Mouse (Mus musculus) olfactory bulb, adult 2 months (tissue): ENCODE measurements around the gene Unc5c. TPM values are rescaled to one million over a fixed set of nuclear protein-coding genes. Genes with fewer than 3 reads are reported as not detected.

ENCODE experiments used
- H3K27ac ChIP-seq: fragments of 200-500 bp; 2 replicates; pipeline ENCODE4 v1.5.1; 2012; ENCODE audit warnings: low read depth, low read length; ENCODE audit not compliant: insufficient read depth
- H3K4me1 ChIP-seq: fragments of 200-500 bp; 2 replicates; pipeline ENCODE4 v1.6.1; 2012; ENCODE audit warnings: low read length; ENCODE audit not compliant: control insufficient read depth, insufficient read depth
- H3K4me3 ChIP-seq: fragments of 200-500 bp; 2 replicates; pipeline ENCODE4 v1.5.1; 2012; ENCODE audit warnings: mild to moderate bottlenecking, low read depth, low read length, moderate library complexity; ENCODE audit not compliant: insufficient read depth
- CTCF ChIP-seq: fragments of 200-500 bp; IDR thresholded peaks from 2 replicates; pipeline ENCODE4 v1.5.1; 2012; ENCODE audit warnings: low read depth, mild to moderate bottlenecking, low read length, moderate library complexity; ENCODE audit not compliant: insufficient read depth
- POLR2A ChIP-seq: fragments of 200-500 bp; IDR thresholded peaks from 2 replicates; pipeline ENCODE4 v1.6.1; 2012; ENCODE audit warnings: mild to moderate bottlenecking, low read depth, low read length, moderate library complexity; ENCODE audit not compliant: insufficient read depth
- WGBS: fragments of 180-500 bp; shearing (Covaris S2); methylation state at CpG from one replicate; pipeline ENCODE4 v1.1.7; 2018; 5-methylcytosine and 5-hydroxymethylcytosine counted together
- polyA plus RNA-seq: library from polyadenylated mRNA; stranded (reverse); fragments of >200 nt; gene quantifications from 2 replicates; pipeline ENCODE4 v1.2.4, GENCODE M21; 2012; ENCODE audit warnings: low replicate concordance; ENCODE audit not compliant: missing spikeins, insufficient read depth, insufficient read length

Unc5c gene
- polyA plus RNA-seq, 1 experiment, result not detected

- 82% methylated on average over 3 of the region's 3 CpGs for WGBS
- no peaks in the 10 kb centered on the region for H3K4me1 ChIP-seq
These were observed 236.4 kb downstream of the Unc5c start for GRCm38 (mm10) chr3:141701381-141701909.

GRCm38 (mm10) chr3:141711601-141712000 lies 246.6 kb downstream of the Unc5c start:
- H3K4me1 ChIP-seq, result no peaks in the 10 kb centered on the region
- WGBS, result 81% methylated on average over 4 of the region's 4 CpGs
- no peak overlapping the region for H3K4me3 ChIP-seq
- TF ChIP-seq POLR2A (no peak), CTCF (no peak)
- H3K27ac ChIP-seq, result no peak overlapping the region

More at GRCm38 (mm10) chr3:141701381-141701909, 236.4 kb downstream of the Unc5c start:
- Histone ChIP-seq H3K4me3 (no peak overlapping the region), H3K27ac (no peak overlapping the region)
- TF ChIP-seq CTCF (no peak), POLR2A (no peak)

- Histone ChIP-seq H3K27ac (no peak overlapping the region), H3K4me1 (no peaks in the 10 kb centered on the region), H3K4me3 (no peak overlapping the region)
- WGBS, result 74% methylated on average over 4 of the region's 4 CpGs
- no peak for TF ChIP-seq CTCF
- TF ChIP-seq POLR2A, result no peak
These were observed 251.4 kb downstream of the Unc5c start for GRCm38 (mm10) chr3:141716371-141716770.

GRCm38 (mm10) chr3:141719050-141719449 lies 254.0 kb downstream of the Unc5c start:
- Histone ChIP-seq H3K4me3 (no peak overlapping the region), H3K27ac (no peak overlapping the region), H3K4me1 (no peaks in the 10 kb centered on the region)
- no peak for TF ChIP-seq POLR2A
- 90% methylated on average over 5 of the region's 5 CpGs for WGBS

GRCm38 (mm10) chr3:141724499-141724898 lies 259.5 kb downstream of the Unc5c start:
- WGBS, result 84% methylated on average over 2 of the region's 2 CpGs
- no peak overlapping the region for H3K4me3 ChIP-seq
- H3K27ac ChIP-seq, result no peak overlapping the region
- H3K4me1 ChIP-seq, result no peaks in the 10 kb centered on the region
- TF ChIP-seq CTCF (no peak), POLR2A (no peak)

- Histone ChIP-seq H3K4me3 (no peak overlapping the region), H3K4me1 (no peaks in the 10 kb centered on the region), H3K27ac (no peak overlapping the region)
- TF ChIP-seq CTCF (no peak), POLR2A (no peak)
- 91% methylated on average over 1 of the region's 1 CpGs for WGBS
These were observed 260.4 kb downstream of the Unc5c start for GRCm38 (mm10) chr3:141725432-141725831.

- 94% methylated on average over 6 of the region's 6 CpGs for WGBS
- H3K27ac ChIP-seq, result no peak overlapping the region
- no peak for TF ChIP-seq CTCF
- TF ChIP-seq POLR2A, result no peak
These were observed 268.8 kb downstream of the Unc5c start for GRCm38 (mm10) chr3:141733844-141734243.

GRCm38 (mm10) chr3:141735285-141735684 lies 270.3 kb downstream of the Unc5c start:
- Histone ChIP-seq H3K4me1 (no peaks in the 10 kb centered on the region), H3K27ac (no peak overlapping the region), H3K4me3 (no peak overlapping the region)
- TF ChIP-seq POLR2A (no peak), CTCF (no peak)

More at GRCm38 (mm10) chr3:141733844-141734243, 268.8 kb downstream of the Unc5c start:
- Histone ChIP-seq H3K4me3 (no peak overlapping the region), H3K4me1 (no peaks in the 10 kb centered on the region)

GRCm38 (mm10) chr3:141745322-141745721 lies 280.3 kb downstream of the Unc5c start:
- Histone ChIP-seq H3K4me3 (no peak overlapping the region), H3K4me1 (no peaks in the 10 kb centered on the region), H3K27ac (no peak overlapping the region)
- no peak for TF ChIP-seq CTCF
- TF ChIP-seq POLR2A, result no peak

GRCm38 (mm10) chr3:141748694-141749381 lies 283.8 kb downstream of the Unc5c start:
- Histone ChIP-seq H3K4me1 (no peaks in the 10 kb centered on the region), H3K27ac (no peak overlapping the region), H3K4me3 (no peak overlapping the region)
- whole genome bisulfite sequencing, result 89% methylated on average over 4 of the region's 4 CpGs
- TF ChIP-seq POLR2A (no peak), CTCF (no peak)
